Mouse (Mus musculus) embryonic facial prominence, embryonic 14.5 days (tissue): ENCODE measurements around the gene Akr1c18. TPM values are rescaled to one million over a fixed set of nuclear protein-coding genes. Genes with fewer than 3 reads are reported as not detected.
"Not testable (repeated sequence)": the region's sequence is repeated elsewhere in the genome, so short reads cannot be mapped to it uniquely, and the experiment has no call there.

Source experiments
- ATAC-seq: fragments of 200-750 bp; cut with Nextera tagmentation; 2 replicates; pipeline ENCODE4 v1.8.0; 2017; ENCODE audit warnings: low read depth, moderate number of reproducible peaks, moderate TSS enrichment
- DNase-seq: peaks from one replicate; pipeline ENCODE4 v3.0.0-alpha.2; 2015; ENCODE audit warnings: low spot score
- H3K27ac ChIP-seq: fragments of 300-500 bp; sonication (generic); replicated peaks from 2 replicates; pipeline ENCODE4 v1.5.1; 2014; ENCODE audit warnings: low read depth, mild to moderate bottlenecking, low read length, moderate library complexity
- H3K27me3 ChIP-seq: fragments of 300-500 bp; sonication (generic); replicated peaks from 2 replicates; pipeline ENCODE4 v1.6.1; 2014; ENCODE audit warnings: low read length; ENCODE audit not compliant: control insufficient read depth, insufficient read depth
- H3K36me3 ChIP-seq: fragments of 300-500 bp; sonication (generic); 2 replicates; pipeline ENCODE4 v1.6.1; 2014; ENCODE audit warnings: low read length, mixed read lengths; ENCODE audit not compliant: control insufficient read depth, insufficient read depth
- H3K4me1 ChIP-seq: fragments of 300-500 bp; sonication (generic); 2 replicates; pipeline ENCODE4 v1.6.1; 2014; ENCODE audit warnings: antibody characterized with exemption, low read length; ENCODE audit not compliant: control insufficient read depth, insufficient read depth
- H3K4me2 ChIP-seq: fragments of 300-500 bp; sonication (generic); 2 replicates; pipeline ENCODE4 v1.6.1; 2014; ENCODE audit warnings: low read depth, mild to moderate bottlenecking, low read length, moderate library complexity, mixed read lengths
- H3K4me3 ChIP-seq: fragments of 300-500 bp; sonication (generic); 2 replicates; pipeline ENCODE4 v1.5.1; 2014; ENCODE audit warnings: low read depth, mild to moderate bottlenecking, low read length
- H3K9ac ChIP-seq: fragments of 300-500 bp; sonication (generic); 2 replicates; pipeline ENCODE4 v1.6.1; 2014; ENCODE audit warnings: low read depth, mild to moderate bottlenecking, low read length, moderate library complexity, mixed read lengths
- H3K9me3 ChIP-seq: fragments of 300-500 bp; sonication (generic); 2 replicates; pipeline ENCODE4 v1.6.1; 2016; ENCODE audit warnings: low read length; ENCODE audit not compliant: control insufficient read depth
- WGBS: fragments of 180-500 bp; shearing (Covaris S2); extraction: QIAGEN DNeasy Blood & Tissue Kit; methylation state at CpG from one replicate; pipeline ENCODE4 v1.1.7; 2014; 5-methylcytosine and 5-hydroxymethylcytosine counted together
- polyA plus RNA-seq: library from polyadenylated mRNA; unstranded; fragments of >200 nt; fragmentation: Nextera tagmentation; extraction: Ambion mirVana; gene quantifications from 2 replicates; pipeline ENCODE4 v1.2.1, GENCODE M21; 2014

The Akr1c18 gene
- polyA plus RNA-seq, 1 experiment from 2014 or later: 2.1 TPM

- WGBS: 56% methylated on average over 2 of the region's 2 CpGs
- Histone ChIP-seq H3K36me3 (no peaks in the 10 kb centered on the region), H3K27me3 (no peaks in the 10 kb centered on the region), H3K9me3 (no peaks in the 10 kb centered on the region), H3K9ac (no peak overlapping the region), H3K4me1 (no peaks in the 10 kb centered on the region), H3K27ac (no peak overlapping the region), H3K4me2 (no peak overlapping the region), H3K4me3 (no peak overlapping the region)
- no peak for DNase-seq
- ATAC-seq: no peak
Measured at GRCm38 (mm10) chr13:4155286-4155685, 4.8 kb upstream of the Akr1c18 start.

GRCm38 (mm10) chr13:4153593-4153992 is 3.1 kb upstream of the Akr1c18 start:
- no peaks in the 10 kb centered on the region for H3K36me3 ChIP-seq
- no peak overlapping the region for H3K27ac ChIP-seq
- no peaks in the 10 kb centered on the region for H3K27me3 ChIP-seq
- no peak for ATAC-seq
- H3K4me2 ChIP-seq: no peak overlapping the region
- no peaks in the 10 kb centered on the region for H3K4me1 ChIP-seq
- 71% methylated on average over 3 of the region's 3 CpGs for WGBS
- no peak for DNase-seq
- no peaks in the 10 kb centered on the region for H3K9me3 ChIP-seq
- H3K9ac ChIP-seq: no peak overlapping the region
- H3K4me3 ChIP-seq: no peak overlapping the region

DNA sequence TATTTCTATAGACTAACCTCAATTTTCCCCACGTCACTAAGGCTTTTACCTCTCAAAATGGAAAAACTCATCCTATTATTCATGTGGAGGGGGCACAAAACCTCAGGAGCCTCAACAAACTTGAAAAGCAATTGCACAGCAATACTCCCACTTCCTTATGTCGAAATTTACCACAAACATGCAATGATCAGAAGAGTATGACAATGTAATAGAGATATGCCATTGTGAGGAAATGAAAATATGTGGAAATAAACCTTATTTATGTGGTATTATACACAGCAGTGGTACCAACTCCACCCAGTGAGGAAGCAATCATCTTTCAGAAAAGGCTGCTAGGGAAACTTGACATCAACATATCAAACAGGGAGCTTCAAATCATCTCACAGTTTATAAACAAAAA is 2.5 kb upstream of the Akr1c18 start:
- Histone ChIP-seq H3K9ac (no peak overlapping the region), H3K4me3 (no peak overlapping the region), H3K27me3 (no peaks in the 10 kb centered on the region), H3K4me2 (no peak overlapping the region), H3K9me3 (no peaks in the 10 kb centered on the region), H3K4me1 (no peaks in the 10 kb centered on the region), H3K36me3 (no peaks in the 10 kb centered on the region), H3K27ac (no peak overlapping the region)
- DNase-seq: no peak
- ATAC-seq: no peak
- WGBS: 69% methylated on average over 2 of the region's 2 CpGs

DNA sequence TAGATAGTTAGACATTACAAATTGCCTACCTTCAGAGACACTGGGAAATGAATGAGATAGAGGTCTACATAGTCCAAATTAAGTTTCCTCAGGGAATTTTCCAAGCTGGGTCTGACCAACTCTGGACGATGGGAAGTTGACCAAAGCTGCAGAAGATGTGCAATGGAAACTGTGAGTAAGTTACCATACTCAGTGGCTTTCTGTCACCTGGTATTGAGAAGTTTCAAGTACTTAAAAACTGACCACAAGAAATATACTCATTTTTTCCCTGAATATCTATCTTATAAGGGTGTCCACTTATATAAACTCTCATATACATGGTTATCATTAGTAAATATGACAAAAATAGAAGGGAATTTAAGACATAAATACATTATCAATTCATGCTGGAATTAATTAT is 6.2 kb downstream of the Akr1c18 start:
- Histone ChIP-seq H3K4me2 (no peak overlapping the region), H3K4me1 (no peaks in the 10 kb centered on the region), H3K27me3 (no peaks in the 10 kb centered on the region), H3K4me3 (no peak overlapping the region), H3K9me3 (no peaks in the 10 kb centered on the region), H3K27ac (no peak overlapping the region), H3K9ac (no peak overlapping the region), H3K36me3 (no peaks in the 10 kb centered on the region)
- DNase-seq (no peak), ATAC-seq (no peak)
- WGBS: 68% methylated on average over 1 of the region's 1 CpGs

DNA sequence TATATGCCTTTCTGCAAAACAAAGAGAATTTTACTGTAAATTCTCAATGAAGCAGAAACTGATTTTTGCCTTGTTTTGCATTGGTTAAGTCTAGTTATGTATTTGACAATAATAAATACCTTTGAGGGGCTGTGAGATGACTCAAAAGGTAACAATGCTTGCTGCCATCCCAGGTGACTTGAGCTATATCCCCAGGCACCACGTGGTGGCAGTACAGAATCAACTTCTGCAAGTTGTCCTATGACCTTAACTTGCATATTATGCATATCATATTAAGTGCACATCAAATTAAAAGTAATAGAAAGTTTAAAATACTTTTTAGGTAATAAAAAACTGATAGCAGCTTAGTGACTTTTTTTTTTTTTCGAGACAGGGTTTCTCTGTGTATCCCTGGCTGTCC is 17.4 kb downstream of the Akr1c18 start:
- ATAC-seq (no peak), DNase-seq (peak; percentile 7)
- no peak overlapping the region for H3K27ac ChIP-seq
- H3K4me3 ChIP-seq: no peak overlapping the region
- H3K4me1 ChIP-seq: no peaks in the 10 kb centered on the region
- H3K9ac ChIP-seq: no peak overlapping the region
- H3K9me3 ChIP-seq: no peaks in the 10 kb centered on the region
- 35% methylated on average over 2 of the region's 2 CpGs for WGBS
- no peak overlapping the region for H3K4me2 ChIP-seq
- no peaks in the 10 kb centered on the region for H3K27me3 ChIP-seq
- H3K36me3 ChIP-seq: no peaks in the 10 kb centered on the region

DNA sequence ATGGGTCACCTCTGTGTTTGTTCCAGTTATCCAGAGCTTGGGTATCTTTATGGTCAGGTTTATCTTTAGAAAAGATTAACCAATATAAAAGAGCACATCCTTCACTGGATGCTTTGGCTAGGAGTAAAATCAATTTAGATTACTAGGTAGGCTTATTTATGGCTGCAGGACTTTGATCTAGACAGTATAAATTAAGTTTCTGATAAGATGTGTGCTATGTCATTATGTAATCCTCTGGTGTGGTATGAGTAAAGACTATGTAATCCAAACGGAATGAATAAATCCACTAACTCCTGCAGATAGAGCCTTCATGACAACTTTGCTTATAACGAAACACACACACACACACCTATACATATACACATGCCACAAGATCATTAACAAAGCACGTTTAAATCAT is 18.7 kb downstream of the Akr1c18 start:
- Histone ChIP-seq H3K4me1 (no peaks in the 10 kb centered on the region), H3K9ac (no peak overlapping the region)

DNA sequence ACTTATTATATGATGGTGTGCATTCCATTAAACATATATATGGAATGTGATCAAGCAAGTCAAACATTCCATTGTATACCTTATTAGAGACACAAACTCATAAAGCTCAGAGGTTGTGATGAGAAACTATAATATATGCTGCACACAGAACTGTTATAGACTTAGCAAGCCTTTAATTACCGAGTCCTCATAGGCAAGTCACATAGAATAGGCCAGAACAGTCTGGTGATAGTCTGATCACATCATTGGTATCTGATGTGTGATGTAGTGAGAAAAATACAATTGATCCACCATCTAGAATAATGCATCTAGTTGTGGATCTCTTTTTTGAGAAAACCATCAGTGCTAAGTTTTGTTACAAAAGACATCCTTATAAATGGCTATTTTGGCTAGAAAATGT is 19.1 kb downstream of the Akr1c18 start:
- no peak overlapping the region for H3K4me3 ChIP-seq
- no peaks in the 10 kb centered on the region for H3K9me3 ChIP-seq
- 78% methylated on average over 1 of the region's 1 CpGs for WGBS
- no peak overlapping the region for H3K27ac ChIP-seq
- H3K27me3 ChIP-seq: no peaks in the 10 kb centered on the region
- no peaks in the 10 kb centered on the region for H3K36me3 ChIP-seq
- DNase-seq: no peak
- H3K4me1 ChIP-seq: no peaks in the 10 kb centered on the region
- H3K4me2 ChIP-seq: no peak overlapping the region
- ATAC-seq: no peak
- H3K9ac ChIP-seq: no peak overlapping the region

More for the DNA sequence above, 18.7 kb downstream of the Akr1c18 start:
- Histone ChIP-seq H3K4me3 (no peak overlapping the region), H3K9me3 (no peaks in the 10 kb centered on the region), H3K4me2 (no peak overlapping the region), H3K27ac (no peak overlapping the region), H3K36me3 (no peaks in the 10 kb centered on the region), H3K27me3 (no peaks in the 10 kb centered on the region)
- no peak for DNase-seq
- WGBS: 71% methylated on average over 3 of the region's 3 CpGs
- no peak for ATAC-seq

GRCm38 (mm10) chr13:4129100-4129499 is 21.4 kb downstream of the Akr1c18 start:
- Histone ChIP-seq H3K27ac (no peak overlapping the region), H3K9ac (no peak overlapping the region), H3K4me2 (no peak overlapping the region), H3K36me3 (no peaks in the 10 kb centered on the region), H3K9me3 (no peaks in the 10 kb centered on the region), H3K4me1 (no peaks in the 10 kb centered on the region), H3K27me3 (no peaks in the 10 kb centered on the region), H3K4me3 (no peak overlapping the region)
- peak; percentile 30 for DNase-seq
- ATAC-seq: no peak
- WGBS: 28% methylated on average over 5 of the region's 5 CpGs

- not testable (repeated sequence) for H3K4me2 ChIP-seq, H3K4me3 ChIP-seq, H3K27me3 ChIP-seq, ATAC-seq, DNase-seq, H3K4me1 ChIP-seq, H3K36me3 ChIP-seq, H3K9me3 ChIP-seq, H3K27ac ChIP-seq, H3K9ac ChIP-seq
- WGBS: 84% methylated on average over 1 of the region's 1 CpGs
Measured at GRCm38 (mm10) chr13:4125846-4126245, 24.6 kb downstream of the Akr1c18 start.
